Mouse (Mus musculus) cerebral cortex, adult 2 months (tissue): ENCODE data around the gene Rnf19b.

ENCODE experiments used
- WGBS: fragments of 180-500 bp; shearing (Covaris S2); methylation state at CpG from one replicate; pipeline ENCODE4 v1.1.7; 2018; 5-methylcytosine and 5-hydroxymethylcytosine counted together

Rnf19b gene

DNA sequence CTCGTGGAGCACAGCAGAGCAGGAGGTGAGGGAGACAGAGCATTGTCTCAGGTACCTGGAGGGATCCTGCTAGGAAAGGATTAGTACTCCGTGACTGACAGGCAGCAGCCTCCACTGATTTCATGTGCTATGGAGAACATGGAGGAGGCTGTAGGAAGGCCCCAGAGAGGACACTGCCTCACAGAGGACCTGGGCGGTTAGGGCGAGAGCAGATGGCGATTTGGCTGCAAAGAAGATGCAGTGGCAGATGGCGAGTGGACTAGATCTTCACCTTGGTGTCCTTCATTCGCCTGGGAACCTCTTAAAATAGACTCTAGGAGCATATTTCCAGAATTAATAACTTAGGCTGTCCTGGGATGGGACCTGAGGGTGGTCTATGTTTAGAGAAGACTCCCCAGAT is 23.0 kb downstream of the Rnf19b start:
- 68% methylated on average over 7 of the region's 7 CpGs for WGBS

DNA sequence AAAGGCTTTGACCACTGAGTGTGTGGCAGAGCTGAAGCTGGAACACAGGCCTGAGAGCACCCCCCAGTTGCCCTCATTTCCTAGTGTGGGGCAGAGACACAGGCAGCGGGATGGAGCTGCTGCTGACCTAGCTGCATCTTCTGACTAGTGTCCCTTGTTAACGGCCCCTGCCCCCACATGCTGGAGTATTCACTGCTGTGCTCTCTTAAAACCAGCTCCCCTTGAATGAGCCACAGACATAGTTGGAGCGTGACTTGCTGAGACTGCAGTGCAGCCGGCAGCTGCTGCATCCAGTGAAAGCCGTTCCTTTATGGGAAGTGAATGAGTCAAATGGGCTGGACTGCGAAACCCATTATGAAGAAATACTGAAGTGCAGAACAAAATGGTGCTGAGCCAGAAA is 23.4 kb downstream of the Rnf19b start:
- WGBS, result 38% methylated on average over 6 of the region's 6 CpGs

DNA sequence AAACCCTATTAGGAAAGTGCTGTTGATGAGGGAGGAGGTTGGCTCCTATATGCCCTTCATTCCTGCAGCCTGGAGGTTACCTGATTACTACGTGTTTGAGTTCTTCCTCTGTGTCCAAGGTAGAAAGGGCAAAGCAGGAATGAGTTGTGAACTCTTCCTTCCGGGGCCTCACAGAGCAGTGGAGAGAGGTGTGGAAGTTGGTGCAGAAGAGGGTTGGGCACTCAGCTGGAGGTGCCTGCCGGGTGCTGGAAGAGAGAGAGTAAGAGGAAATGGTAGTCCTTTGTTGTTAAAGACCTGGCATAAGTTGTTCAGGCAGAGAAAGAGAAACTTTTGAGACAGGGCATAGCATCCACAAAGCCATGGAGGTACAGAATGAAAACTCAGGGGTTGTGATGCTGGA is 23.9 kb downstream of the Rnf19b start:
- WGBS, result 70% methylated on average over 3 of the region's 3 CpGs

- 50% methylated on average over 10 of the region's 10 CpGs for WGBS
Observed at GRCm38 (mm10) chr4:129082379-129083115, 24.5 kb downstream of the Rnf19b start.

GRCm38 (mm10) chr4:129084896-129085295 is 26.8 kb downstream of the Rnf19b start:
- 93% methylated on average over 9 of the region's 9 CpGs for WGBS

DNA sequence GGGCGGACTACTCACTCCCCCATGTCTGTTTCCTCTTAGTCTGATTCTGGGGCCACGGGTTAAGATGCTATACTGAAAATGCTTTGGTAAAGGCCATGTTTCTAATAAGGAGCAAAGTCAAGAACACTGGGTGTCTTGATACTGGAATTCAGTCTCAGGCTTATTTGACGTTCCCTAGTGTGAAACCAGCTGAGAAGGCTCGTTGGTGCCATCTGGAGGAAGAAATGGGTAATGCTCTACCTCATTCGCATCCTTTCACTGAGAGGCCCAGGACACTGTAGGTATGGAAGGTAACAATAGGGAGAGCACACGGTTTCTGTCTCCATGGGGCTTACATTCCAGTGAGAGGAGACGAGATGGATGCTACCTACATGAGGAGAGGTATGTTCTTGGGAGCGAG is 28.0 kb downstream of the Rnf19b start:
- WGBS, result 33% methylated on average over 8 of the region's 8 CpGs

GRCm38 (mm10) chr4:129087850-129088249 is 29.8 kb downstream of the Rnf19b start:
- WGBS, result 71% methylated on average over 5 of the region's 5 CpGs

DNA sequence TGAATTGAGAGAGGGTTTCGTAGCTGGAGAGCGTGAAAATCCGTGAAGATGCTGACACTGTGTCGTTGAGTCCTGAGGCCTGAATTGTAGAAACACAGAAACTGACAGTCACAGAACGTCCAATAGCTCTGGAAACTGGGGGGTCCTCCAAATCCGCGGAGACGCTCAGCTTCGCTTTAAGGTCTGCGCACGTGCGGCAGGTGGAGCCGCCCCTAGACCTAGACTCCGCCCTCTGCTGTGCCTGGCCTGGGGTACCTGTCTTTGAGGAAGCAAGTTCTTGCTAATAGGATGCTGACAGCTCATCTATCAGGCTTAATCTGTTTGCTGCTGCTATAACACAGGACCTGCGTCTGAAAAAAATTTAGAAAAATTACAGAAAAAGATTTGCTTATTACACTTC is 37.2 kb downstream of the Rnf19b start:
- WGBS, result 40% methylated on average over 15 of the region's 15 CpGs

- 87% methylated on average over 7 of the region's 7 CpGs for WGBS
Observed at GRCm38 (mm10) chr4:129097006-129097405, 38.9 kb downstream of the Rnf19b start.

- 87% methylated on average over 14 of the region's 14 CpGs for WGBS
Observed at GRCm38 (mm10) chr4:129102133-129102829, 44.2 kb downstream of the Rnf19b start.

DNA sequence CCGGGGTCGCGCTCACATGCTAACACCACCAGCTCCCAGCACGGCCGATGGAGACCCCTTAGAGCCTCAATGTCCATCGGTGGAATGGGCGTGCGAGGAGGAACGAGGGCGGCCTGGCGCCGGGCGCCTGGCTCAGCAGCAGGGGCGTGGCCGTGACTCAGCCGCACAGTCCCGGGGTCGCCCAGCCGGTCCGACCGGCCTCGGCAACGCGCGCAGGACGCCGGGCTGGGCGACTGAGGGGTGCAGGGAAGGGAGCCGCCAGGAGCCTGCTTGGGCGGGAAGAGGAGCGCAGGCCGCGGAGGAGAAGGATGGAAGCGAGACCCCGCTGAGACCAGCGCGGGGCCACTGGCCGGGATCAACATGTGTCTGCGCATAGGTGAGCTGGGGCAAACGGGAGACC is 47.3 kb downstream of the Rnf19b start, which contains the start of gene Tmem54:
Gene Tmem54 (plus strand): TSS at position 193 of the 400 bp plus-strand sequence.
- WGBS, result 7% methylated on average over 40 of the region's 40 CpGs

- 51% methylated on average over 9 of the region's 9 CpGs for WGBS
Observed at GRCm38 (mm10) chr4:129106073-129106472, 48.0 kb downstream of the Rnf19b start.

DNA sequence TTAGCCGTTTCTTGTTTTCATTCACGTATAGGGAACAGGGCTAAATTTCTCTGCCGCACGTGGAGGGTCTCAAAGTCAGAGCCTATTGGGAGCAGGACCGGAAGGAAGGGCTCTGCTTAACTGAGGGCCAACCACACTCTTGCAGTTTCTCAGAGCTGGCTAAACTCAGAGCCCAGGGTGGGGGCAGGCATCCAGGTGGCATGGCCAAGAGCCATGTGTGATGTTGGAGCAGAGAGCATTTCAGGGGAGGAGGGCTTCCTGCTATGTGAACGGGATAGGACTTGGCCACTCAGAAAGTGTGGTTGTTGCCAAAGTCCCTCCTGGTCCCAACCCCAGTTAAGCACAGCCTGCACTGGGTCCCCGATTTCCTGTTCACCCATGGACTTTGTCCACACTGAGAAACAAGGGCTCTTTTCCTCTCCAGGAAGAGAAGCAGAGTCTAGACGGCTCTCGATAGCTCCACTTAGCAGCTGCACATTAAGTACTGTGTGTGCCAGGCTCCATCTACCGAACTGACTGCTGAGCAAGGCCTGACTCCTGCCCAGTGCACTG is 49.4 kb downstream of the Rnf19b start:
- WGBS, result 59% methylated on average over 10 of the region's 10 CpGs

DNA sequence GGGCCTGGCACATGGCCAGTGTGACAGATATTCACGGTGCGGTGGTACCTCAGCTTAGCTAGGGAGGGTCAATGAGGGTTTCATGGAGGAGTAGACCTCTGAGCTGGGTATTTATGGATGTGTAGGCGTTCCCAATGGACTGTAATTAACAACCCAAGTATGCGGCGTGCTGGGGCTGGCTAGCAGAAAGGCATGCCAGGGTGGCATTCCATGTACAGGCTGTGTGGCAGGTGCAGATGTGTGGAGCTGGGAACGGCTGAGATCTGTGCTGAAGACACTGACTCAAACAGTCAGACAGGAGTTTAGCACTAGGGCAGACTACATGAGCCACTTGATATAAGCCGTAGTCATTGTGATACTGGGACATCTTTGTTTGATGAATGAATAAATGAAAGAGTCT is 50.6 kb downstream of the Rnf19b start:
- WGBS, result 61% methylated on average over 7 of the region's 7 CpGs

DNA sequence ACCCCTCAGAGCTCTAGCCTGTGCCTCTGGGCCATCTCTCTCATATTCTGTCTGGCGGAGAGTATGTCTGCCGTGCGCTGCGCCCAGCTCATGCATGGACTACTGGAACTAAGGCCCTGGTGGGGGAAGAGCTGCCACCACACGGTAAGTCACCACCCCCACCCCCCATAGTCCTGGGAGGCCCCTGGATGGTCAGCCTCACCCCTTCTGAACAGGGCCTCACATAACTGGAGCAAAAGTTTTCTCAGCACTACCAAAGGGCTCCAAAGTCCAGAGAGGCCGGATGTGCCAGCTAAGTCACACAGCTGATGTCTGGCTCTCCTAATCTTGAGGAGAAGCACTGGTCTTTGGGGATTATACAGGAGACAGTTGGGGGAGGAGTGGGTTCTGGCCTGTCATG is 52.7 kb downstream of the Rnf19b start:
- WGBS, result 88% methylated on average over 6 of the region's 6 CpGs

- WGBS, result 53% methylated on average over 11 of the region's 11 CpGs
Observed at GRCm38 (mm10) chr4:129111350-129111749, 53.3 kb downstream of the Rnf19b start.

DNA sequence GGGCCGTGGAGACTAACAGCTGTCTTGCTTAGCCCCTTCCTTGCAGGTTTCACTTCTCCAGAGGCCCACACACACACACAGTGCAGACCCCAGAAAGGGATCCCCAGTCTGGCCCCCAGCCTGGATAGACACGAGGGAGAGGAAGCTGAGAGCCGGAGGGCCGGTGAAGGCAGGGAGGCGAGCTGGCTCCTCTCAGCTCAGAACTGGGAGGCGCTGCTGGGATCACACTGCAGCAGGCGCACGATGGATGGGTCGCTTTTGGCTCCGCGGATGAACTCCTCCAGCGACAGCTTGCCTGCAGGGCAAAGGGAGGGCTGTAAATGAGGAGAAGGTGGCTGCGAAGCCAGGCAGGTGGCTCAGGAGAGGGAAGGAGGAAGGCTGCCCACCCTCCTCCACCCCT is 54.2 kb downstream of the Rnf19b start:
- 41% methylated on average over 13 of the region's 13 CpGs for WGBS

DNA sequence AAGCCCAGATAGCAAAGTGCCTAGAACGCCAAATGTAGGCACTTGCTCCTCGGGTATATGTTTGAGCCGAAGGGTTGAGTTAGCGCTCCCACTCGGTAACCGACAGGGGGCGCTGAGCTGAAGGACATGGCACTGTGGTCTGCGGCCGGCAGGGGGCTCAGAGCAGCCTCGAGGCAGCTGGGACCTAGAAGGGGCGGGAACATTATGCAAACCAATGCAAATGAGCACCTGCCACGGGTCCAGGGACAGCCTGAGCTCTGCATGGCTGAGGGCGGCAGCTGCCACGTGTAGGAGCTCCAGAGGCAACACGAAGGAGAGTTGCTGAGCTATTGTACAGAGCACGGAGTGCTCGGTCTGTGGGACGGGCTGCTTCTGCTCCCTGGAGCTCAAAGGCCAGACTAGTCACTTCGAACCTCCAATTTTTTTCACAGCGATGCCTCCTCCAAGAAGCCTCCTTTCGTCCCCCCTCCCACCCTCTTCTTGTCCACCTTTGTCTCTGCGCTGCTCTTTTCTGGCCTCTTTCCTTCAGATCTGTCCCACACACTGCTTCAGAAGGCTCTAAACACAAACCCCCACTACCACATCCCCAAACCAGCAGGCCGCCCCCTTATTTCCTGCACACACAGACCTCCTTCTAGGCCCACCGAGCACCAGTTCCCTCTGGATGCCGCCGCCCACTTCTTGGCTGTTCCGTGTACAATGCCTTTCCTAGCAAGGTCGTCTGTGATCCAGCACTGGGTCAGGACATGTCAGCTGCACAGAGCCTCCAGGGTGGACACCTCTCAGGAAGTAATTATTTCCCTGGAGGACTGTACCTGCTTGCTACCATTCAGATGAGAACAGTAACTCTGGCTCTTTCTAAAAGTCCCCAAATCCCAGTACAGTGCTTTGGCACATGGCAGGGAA is 55.3 kb downstream of the Rnf19b start:
- WGBS, result 19% methylated on average over 28 of the region's 28 CpGs

GRCm38 (mm10) chr4:129116703-129117102 is 58.6 kb downstream of the Rnf19b start:
- 62% methylated on average over 8 of the region's 8 CpGs for WGBS

DNA sequence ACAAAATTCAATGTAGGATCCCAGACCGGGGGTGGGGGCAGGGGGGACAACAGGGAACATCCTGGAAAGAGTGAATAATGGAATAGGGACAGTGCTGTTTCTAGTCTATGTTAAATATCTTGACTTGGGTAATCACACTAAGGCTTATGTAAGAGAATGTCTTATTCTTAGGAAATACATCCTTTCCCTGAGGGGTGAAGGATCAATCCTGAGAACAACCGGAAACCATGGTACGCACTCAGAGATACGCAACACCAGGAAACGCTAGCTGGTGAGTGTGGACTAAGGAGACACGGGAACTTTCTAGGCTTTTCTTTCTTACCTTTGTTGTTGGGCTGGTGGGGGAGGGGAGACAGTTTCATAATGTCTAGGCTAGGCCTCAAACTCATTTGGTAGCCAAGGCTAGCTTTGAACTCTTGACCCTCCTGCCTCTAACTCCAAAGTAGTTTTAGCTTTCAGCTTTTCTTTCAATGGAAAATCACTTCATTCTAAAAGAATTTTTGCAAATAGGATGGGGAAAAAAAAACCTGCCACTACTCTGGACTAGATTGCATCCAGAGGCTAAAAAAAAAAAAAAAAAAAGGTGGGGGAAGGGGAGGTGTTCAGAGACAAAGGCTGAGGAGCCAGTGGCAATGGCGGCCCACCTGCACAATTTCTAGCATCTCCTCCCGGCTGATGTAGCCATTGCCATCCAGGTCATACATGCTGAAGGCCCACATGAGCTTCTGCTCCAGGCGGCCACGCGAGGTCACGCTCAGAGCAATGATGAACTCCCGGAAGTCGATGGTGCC is 59.8 kb downstream of the Rnf19b start:
- WGBS, result 81% methylated on average over 14 of the region's 14 CpGs

DNA sequence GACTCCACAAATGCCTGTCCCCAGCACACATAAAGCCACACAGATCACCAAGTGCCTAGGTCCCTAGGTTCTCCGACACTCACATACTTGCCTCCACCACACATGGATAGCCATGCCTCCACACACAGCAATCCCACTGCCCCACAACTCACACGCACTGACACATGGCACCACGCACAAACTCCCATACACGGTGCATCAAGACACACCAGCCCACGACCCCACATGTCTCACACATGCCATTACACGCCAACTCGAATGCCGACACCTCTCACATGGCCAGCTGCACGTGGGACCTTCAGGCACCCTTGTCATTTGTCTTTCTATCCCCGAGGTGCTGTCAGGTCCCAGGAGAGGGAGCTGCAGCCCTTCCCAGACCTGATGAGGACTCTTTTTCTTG is 61.6 kb downstream of the Rnf19b start:
- WGBS, result 50% methylated on average over 10 of the region's 10 CpGs
